10 mouse cellular contexts compared by ENCODE assay signal in genomic region chr11:97817379-97817778, GRCm38 (mm10). TPM values are rescaled to one million over a fixed set of nuclear protein-coding genes. Genes with fewer than 3 reads are reported as not detected.
DNase-seq lines count a peak whose midpoint lies in the region; ATAC-seq and TF ChIP-seq lines count a peak whose summit lies in the region.
"Had no signal": no experiment of that assay in that cellular context is flagged by ENCODE, and none has a peak within 500 bp of the region (broad histone marks: within the 10 kb centered on the region; RNA-seq: fewer than 3 reads in every experiment).

No protein-coding gene starts in this region.

- intact Hi-C loops in heart, postnatal 36 days (cut with DNase I): no loop called here

- DNase-seq in heart, embryonic 10.5 days (ENCODE audit: low spot score): no peak
- DNase-seq in heart, postnatal 36 days: no peak
- peak; percentile 78 for DNase-seq in MEL (ENCODE audit: low read depth, low spot score)
- no peak for DNase-seq in heart, postnatal 0 days (ENCODE audit: low spot score)
- no peak for DNase-seq in cerebellum, adult 18-20 months
- no peak for DNase-seq in frontal cortex, postnatal 10 days (ENCODE audit: low spot score in 2 of 2)
- no peak for DNase-seq in cerebellum, adult 9-11 months
- DNase-seq: thymus, postnatal 14 days had no signal

- no peaks in the 10 kb centered on the region for H3K27me3 ChIP-seq in heart, embryonic 10.5 days (ENCODE audit: insufficient read depth, poor library complexity, severe bottlenecking)
- no peaks in the 10 kb centered on the region for H3K27me3 ChIP-seq in MEL (ENCODE audit: control insufficient read depth in 1 of 2, insufficient read depth in 2 of 2, low read length in 2 of 2)
- H3K27me3 ChIP-seq in heart, postnatal 0 days (ENCODE audit: control insufficient read depth, insufficient read depth, low read length): no peaks in the 10 kb centered on the region
- no peaks in the 10 kb centered on the region for H3K27me3 ChIP-seq in liver, embryonic 12.5 days (replicated peaks)
- H3K27me3 ChIP-seq: megakaryocyte, embryonic 14.5 days had no signal

- H3K4me3 ChIP-seq in heart, embryonic 10.5 days: no peak overlapping the region
- peak overlapping the region; percentile 35 to 54 for H3K4me3 ChIP-seq in MEL (ENCODE audit: control insufficient read depth in 1 of 2, insufficient read depth in 1 of 2, low read depth in 2 of 2, low read length in 2 of 2)
- no peak overlapping the region for H3K4me3 ChIP-seq in heart, postnatal 0 days (ENCODE audit: low read depth, low read length)
- no peak overlapping the region for H3K4me3 ChIP-seq in liver, embryonic 12.5 days

- peaks cover 94% of the 10 kb centered on the region for H3K4me1 ChIP-seq in heart, embryonic 10.5 days
- peaks cover 4 to 7% of the 10 kb centered on the region in 2 experiments; a peak in 3 of 4 replicates for H3K4me1 ChIP-seq in MEL (ENCODE audit: control insufficient read depth in 1 of 2, insufficient read depth in 2 of 2, low read length in 2 of 2)
- peaks cover 59% of the 10 kb centered on the region for H3K4me1 ChIP-seq in heart, postnatal 0 days (ENCODE audit: control insufficient read depth, insufficient read depth)
- peaks cover 94% of the 10 kb centered on the region for H3K4me1 ChIP-seq in liver, embryonic 12.5 days

- peaks cover 58% of the 10 kb centered on the region for H3K36me3 ChIP-seq in heart, embryonic 10.5 days
- H3K36me3 ChIP-seq in MEL (ENCODE audit: control insufficient read depth in 1 of 2, insufficient read depth in 2 of 2, low read length in 2 of 2): peaks cover 0 to 7% of the 10 kb centered on the region in 2 experiments; a peak in 1 of 4 replicates
- peaks cover 26% of the 10 kb centered on the region for H3K36me3 ChIP-seq in heart, postnatal 0 days (replicated peaks; ENCODE audit: control insufficient read depth, insufficient read depth, low read length)
- peaks cover 61% of the 10 kb centered on the region for H3K36me3 ChIP-seq in liver, embryonic 12.5 days

- H3K9me3 ChIP-seq in heart, embryonic 10.5 days: no peaks in the 10 kb centered on the region
- no peaks in the 10 kb centered on the region for H3K9me3 ChIP-seq in MEL (replicated peaks; ENCODE audit: insufficient read depth, low read length)
- H3K9me3 ChIP-seq in heart, postnatal 0 days (replicated peaks; ENCODE audit: control insufficient read depth, low read length): no peaks in the 10 kb centered on the region
- no peaks in the 10 kb centered on the region for H3K9me3 ChIP-seq in liver, embryonic 12.5 days (replicated peaks)
- H3K9me3 ChIP-seq: megakaryocyte, embryonic 14.5 days had no signal

- WGBS in heart, embryonic 10.5 days: 33% methylated on average over 5 of the region's 5 CpGs
- WGBS in heart, postnatal 0 days: 18% methylated on average over 5 of the region's 5 CpGs
- 6% methylated on average over 5 of the region's 5 CpGs for WGBS in liver, embryonic 12.5 days (ENCODE audit: insufficient replicate concordance)

- ATAC-seq in heart, postnatal 0 days (ENCODE audit: insufficient read depth, low read depth): peak; percentile 64
- ATAC-seq in liver, embryonic 12.5 days: peak; percentile 58; the same call in 1 of the 2 replicates

- peak overlapping the region; percentile 54 for H3K9ac ChIP-seq in MEL (ENCODE audit: control insufficient read depth, low read depth, low read length, poor library complexity, severe bottlenecking)
- peak overlapping the region; percentile 45; the same call in 1 of the 2 replicates for H3K9ac ChIP-seq in heart, postnatal 0 days (replicated peaks; ENCODE audit: low read depth, low read length)
- 0 out of 2 replicates have a peak overlapping the region, but pooled peaks have one; percentile 33 for H3K9ac ChIP-seq in liver, embryonic 12.5 days

- H3K4me2 ChIP-seq in heart, postnatal 0 days (ENCODE audit: low read depth, low read length): no peak overlapping the region
- H3K4me2 ChIP-seq in liver, embryonic 12.5 days: peak overlapping the region; percentile 41

- peak in 1 of 2 experiments; percentile 45; a peak in 1 of 4 replicates for TF ChIP-seq EP300 in MEL (IDR thresholded peaks at IDR 0.05; ENCODE audit: low read depth in 1 of 2, low read length in 2 of 2)
- no peak for TF ChIP-seq EP300 in heart, postnatal 0 days (IDR thresholded peaks at IDR 0.05; ENCODE audit: low read depth)

- TF ChIP-seq POLR2A in MEL (IDR thresholded peaks at IDR 0.05; ENCODE audit: control insufficient read depth in 1 of 2, insufficient read depth in 1 of 2, low read depth in 1 of 2, low read length in 2 of 2, poor library complexity in 1 of 2): no peak

- no peak for TF ChIP-seq RAD21 in MEL (IDR thresholded peaks at IDR 0.05; ENCODE audit: low read depth, low read length)

- no peak for TF ChIP-seq CTCF in MEL (IDR thresholded peaks at IDR 0.05 in 2 of 3, conservative IDR thresholded peaks at IDR 0.05 in 1 of 3; ENCODE audit: control insufficient read depth in 1 of 3, insufficient read depth in 1 of 3, low read depth in 2 of 3, low read length in 3 of 3, poor library complexity in 1 of 3, severe bottlenecking in 1 of 3)
- no peak for TF ChIP-seq CTCF in heart, postnatal 0 days (IDR thresholded peaks at IDR 0.05; ENCODE audit: low read depth)

- H3K79me2 ChIP-seq in MEL (ENCODE audit: control insufficient read depth, insufficient read depth, low read length, poor library complexity): no peaks in the 10 kb centered on the region

- H3K27ac ChIP-seq in heart, embryonic 10.5 days: peak overlapping the region; percentile 89
- peak overlapping the region; percentile 60 for H3K27ac ChIP-seq in MEL (ENCODE audit: control insufficient read depth, low read depth, low read length)
- peak overlapping the region; percentile 63 for H3K27ac ChIP-seq in heart, postnatal 0 days (ENCODE audit: low read depth)
- H3K27ac ChIP-seq in liver, embryonic 12.5 days: peak overlapping the region; percentile 69

TF ChIP-seq in MEL, 35 proteins besides CTCF, POLR2A, EP300 and RAD21 (continues in another document):
- peak; percentile 96 for TF ChIP-seq ZNF384 (IDR thresholded peaks at IDR 0.05; ENCODE audit: low read depth, low read length)
- no peak for TF ChIP-seq MXI1 (IDR thresholded peaks at IDR 0.05; ENCODE audit: low read depth, low read length)
- TF ChIP-seq MAZ (IDR thresholded peaks at IDR 0.05; ENCODE audit: low read depth, low read length): peak; percentile 61; the same call in 1 of the 2 replicates

RNA-seq across cellular contexts. Expression of gene Lasp1, which starts 18.6 kb away (rescaled TPM):
- polyA plus RNA-seq in heart, embryonic 10.5 days (2016; fragmentation: Nextera tagmentation; extraction: Ambion mirVana): 50.8 and 65.1 TPM in 2 replicates
- 10 to 100 TPM; 37.7 to 40.7 TPM for total RNA-seq in heart, postnatal 36 days (2021)
- 13.3 and 15.2 TPM in 2 replicates for total RNA-seq in MEL (2012; rRNA removed)
- polyA plus RNA-seq in MEL (2012; ENCODE audit: insufficient read depth in 1 of 2, insufficient read length in 2 of 2, low read depth in 1 of 2, low replicate concordance in 2 of 2, missing spikeins in 1 of 2): 10 to 100 TPM in 1 of 2 experiments, not detected in 1; 38.7 TPM
- 34.2 and 45.7 TPM in 2 replicates for total RNA-seq in heart, postnatal 0 days (2014; rRNA removed; ENCODE audit: low replicate concordance)
- polyA plus RNA-seq in heart, postnatal 0 days (2015; fragmentation: Nextera tagmentation; extraction: Ambion mirVana): 26.5 and 27.8 TPM in 2 replicates
- 36.9 and 37.6 TPM in 2 replicates for polyA plus RNA-seq in liver, embryonic 12.5 days (2016; fragmentation: Nextera tagmentation; extraction: Ambion mirVana)

RNA-seq across cellular contexts. Expression of gene B230217C12Rik, which starts 23.2 kb away (rescaled TPM):
- polyA plus RNA-seq in heart, embryonic 10.5 days (2016; fragmentation: Nextera tagmentation; extraction: Ambion mirVana): 9.2 and 9.6 TPM in 2 replicates
- total RNA-seq in heart, postnatal 36 days (2021): 1 to 10 TPM in 1 of 2 experiments, under 1 TPM in 1; 1.00 to 1.4 TPM
- 0.29 TPM in 1 of 2 replicates, not detected in the other for total RNA-seq in MEL (2012; rRNA removed)
- under 1 TPM in 1 of 2 experiments, not detected in 1; 0.81 TPM for polyA plus RNA-seq in MEL (2012; ENCODE audit: insufficient read depth in 1 of 2, insufficient read length in 2 of 2, low read depth in 1 of 2, low replicate concordance in 2 of 2, missing spikeins in 1 of 2)
- total RNA-seq in heart, postnatal 0 days (2014; rRNA removed; ENCODE audit: low replicate concordance): 0.23 and 1.4 TPM in 2 replicates
- polyA plus RNA-seq in heart, postnatal 0 days (2015; fragmentation: Nextera tagmentation; extraction: Ambion mirVana): 0.97 and 1.6 TPM in 2 replicates
- 1.1 and 1.3 TPM in 2 replicates for polyA plus RNA-seq in liver, embryonic 12.5 days (2016; fragmentation: Nextera tagmentation; extraction: Ambion mirVana)

RNA-seq across cellular contexts. Expression of gene Rpl23, which starts 35.1 kb away (rescaled TPM):
- polyA plus RNA-seq in heart, embryonic 10.5 days (2016; fragmentation: Nextera tagmentation; extraction: Ambion mirVana): 387 and 414 TPM in 2 replicates
- total RNA-seq in heart, postnatal 36 days (2021): 100 to 1,000 TPM; 522 TPM
- total RNA-seq in MEL (2012; rRNA removed): 1,922 and 2,072 TPM in 2 replicates
- 100 to 1,000 TPM in 1 of 2 experiments, not detected in 1; 921 TPM for polyA plus RNA-seq in MEL (2012; ENCODE audit: insufficient read depth in 1 of 2, insufficient read length in 2 of 2, low read depth in 1 of 2, low replicate concordance in 2 of 2, missing spikeins in 1 of 2)
- 192 and 208 TPM in 2 replicates for total RNA-seq in heart, postnatal 0 days (2014; rRNA removed; ENCODE audit: low replicate concordance)
- 394 and 409 TPM in 2 replicates for polyA plus RNA-seq in heart, postnatal 0 days (2015; fragmentation: Nextera tagmentation; extraction: Ambion mirVana)
- polyA plus RNA-seq in liver, embryonic 12.5 days (2016; fragmentation: Nextera tagmentation; extraction: Ambion mirVana): 462 and 473 TPM in 2 replicates

RNA-seq across cellular contexts. Expression of gene 1700001P01Rik, which starts 41.7 kb away (rescaled TPM):
- 0.30 TPM in 1 of 2 replicates, not detected in the other for polyA plus RNA-seq in heart, embryonic 10.5 days (2016; fragmentation: Nextera tagmentation; extraction: Ambion mirVana)
- total RNA-seq in heart, postnatal 36 days (2021): not detected
- 0.69 TPM in 2 replicates for total RNA-seq in MEL (2012; rRNA removed)
- polyA plus RNA-seq in MEL (2012; ENCODE audit: insufficient read depth in 1 of 2, insufficient read length in 2 of 2, low read depth in 1 of 2, low replicate concordance in 2 of 2, missing spikeins in 1 of 2): under 1 TPM in 1 of 2 experiments, not detected in 1; 0.43 TPM
- not detected in 2 replicates for total RNA-seq in heart, postnatal 0 days (2014; rRNA removed; ENCODE audit: low replicate concordance)
- not detected in 2 replicates for polyA plus RNA-seq in heart, postnatal 0 days (2015; fragmentation: Nextera tagmentation; extraction: Ambion mirVana)
- polyA plus RNA-seq in liver, embryonic 12.5 days (2016; fragmentation: Nextera tagmentation; extraction: Ambion mirVana): not detected in 2 replicates

RNA-seq across cellular contexts. Expression of gene Cwc25, which starts 51.0 kb away (rescaled TPM):
- polyA plus RNA-seq in heart, embryonic 10.5 days (2016; fragmentation: Nextera tagmentation; extraction: Ambion mirVana): 11.6 and 17.0 TPM in 2 replicates
- total RNA-seq in heart, postnatal 36 days (2021): 1 to 10 TPM; 7.5 to 7.9 TPM
- total RNA-seq in MEL (2012; rRNA removed): 18.1 and 20.8 TPM in 2 replicates
- 10 to 100 TPM in 1 of 2 experiments, not detected in 1; 16.7 TPM for polyA plus RNA-seq in MEL (2012; ENCODE audit: insufficient read depth in 1 of 2, insufficient read length in 2 of 2, low read depth in 1 of 2, low replicate concordance in 2 of 2, missing spikeins in 1 of 2)
- total RNA-seq in heart, postnatal 0 days (2014; rRNA removed; ENCODE audit: low replicate concordance): 3.2 and 3.5 TPM in 2 replicates
- 7.7 and 8.2 TPM in 2 replicates for polyA plus RNA-seq in heart, postnatal 0 days (2015; fragmentation: Nextera tagmentation; extraction: Ambion mirVana)
- 10.7 and 10.9 TPM in 2 replicates for polyA plus RNA-seq in liver, embryonic 12.5 days (2016; fragmentation: Nextera tagmentation; extraction: Ambion mirVana)

Comparison
In these comparisons a context has a peak if more than half of its experiments do, and no peak if none do; other contexts are left out.
1. H3K4me3 ChIP-seq: peak in MEL (2 of 2); none in heart, embryonic 10.5 days (single experiment), heart, postnatal 0 days (single experiment) and liver, embryonic 12.5 days (single experiment).
2. Peak in every context shown above with its lines, with median percentiles within 50 percentile points of each other: H3K27ac ChIP-seq and H3K9ac ChIP-seq.